In genomic region chr11:19718165-19718564, GRCm38 (mm10) we compare ENCODE assay signal across 27 mouse cellular contexts.
"Had no signal": no experiment of that assay in that cellular context is flagged by ENCODE, and none has a peak within 500 bp of the region (broad histone marks: within the 10 kb centered on the region; RNA-seq: fewer than 3 reads in every experiment).

No protein-coding gene starts in this region.

- ATAC-seq: forebrain, embryonic 13.5 days; forebrain, embryonic 14.5 days; forebrain, embryonic 15.5 days; forebrain, embryonic 16.5 days; forebrain, postnatal 0 days had no signal

- H3K4me3 ChIP-seq: embryonic facial prominence, embryonic 10.5 days; embryonic facial prominence, embryonic 12.5 days; embryonic facial prominence, embryonic 13.5 days; embryonic facial prominence, embryonic 15.5 days; erythroblast, embryonic 14.5 days; forebrain, embryonic 10.5 days; forebrain, embryonic 12.5 days; forebrain, embryonic 13.5 days; forebrain, embryonic 15.5 days; gastrocnemius, adult 2 months; heart, adult 2 months had no signal

- DNase-seq: cerebellum, adult 2 months; cerebellum, adult 8-10 months; cerebellum, adult 9-10 months; cerebellum, adult 9-11 months; cerebellum, postnatal 10 days; cerebellum, postnatal 14 days; cerebellum, postnatal 25 days; cerebellum, postnatal 36 days; embryo, embryonic 11 days; forebrain, postnatal 0 days; gastrocnemius, adult 2 months; gastrocnemius, postnatal 10 days; gastrocnemius, postnatal 14 days; gastrocnemius, postnatal 25 days; gastrocnemius, postnatal 36 days; heart, adult 2 months had no signal

- H3K36me3 ChIP-seq: embryonic facial prominence, embryonic 10.5 days; embryonic facial prominence, embryonic 12.5 days; embryonic facial prominence, embryonic 13.5 days; embryonic facial prominence, embryonic 15.5 days; forebrain, embryonic 10.5 days; forebrain, embryonic 12.5 days; forebrain, embryonic 15.5 days had no signal

- H3K27ac ChIP-seq: embryonic facial prominence, embryonic 10.5 days; embryonic facial prominence, embryonic 12.5 days; embryonic facial prominence, embryonic 13.5 days; embryonic facial prominence, embryonic 15.5 days; forebrain, embryonic 10.5 days; forebrain, embryonic 12.5 days; forebrain, embryonic 13.5 days; forebrain, embryonic 15.5 days; gastrocnemius, adult 2 months; heart, adult 2 months had no signal

- H3K4me2 ChIP-seq: embryonic facial prominence, embryonic 12.5 days; embryonic facial prominence, embryonic 13.5 days; embryonic facial prominence, embryonic 15.5 days; forebrain, embryonic 12.5 days; forebrain, embryonic 13.5 days; forebrain, embryonic 15.5 days had no signal

- H3K9ac ChIP-seq: embryonic facial prominence, embryonic 12.5 days; embryonic facial prominence, embryonic 13.5 days; embryonic facial prominence, embryonic 15.5 days; forebrain, embryonic 12.5 days; forebrain, embryonic 13.5 days; forebrain, embryonic 15.5 days; forebrain, postnatal 0 days had no signal

- H3K9me3 ChIP-seq: embryonic facial prominence, embryonic 10.5 days; embryonic facial prominence, embryonic 12.5 days; embryonic facial prominence, embryonic 15.5 days; forebrain, embryonic 12.5 days; forebrain, embryonic 13.5 days; forebrain, embryonic 15.5 days had no signal

- H3K27me3 ChIP-seq: embryonic facial prominence, embryonic 12.5 days; embryonic facial prominence, embryonic 13.5 days; embryonic facial prominence, embryonic 15.5 days; forebrain, embryonic 12.5 days; forebrain, embryonic 13.5 days; forebrain, embryonic 15.5 days had no signal
